Mouse (Mus musculus) testis, adult 2 months (tissue): ENCODE data around the gene Tec.

Experiments
- CTCF ChIP-seq: fragments of 200-500 bp; IDR thresholded peaks from 2 replicates; pipeline ENCODE4 v1.5.1; 2012; ENCODE audit warnings: low read depth, mild to moderate bottlenecking, inconsistent platforms, low read length, moderate library complexity; ENCODE audit not compliant: control insufficient read depth, insufficient read depth, insufficient replicate concordance
- POLR2A ChIP-seq: fragments of 200-500 bp; IDR thresholded peaks from 2 replicates; pipeline ENCODE4 v1.6.1; 2012; ENCODE audit warnings: low read depth, mild to moderate bottlenecking, inconsistent platforms, low read length, moderate library complexity; ENCODE audit not compliant: control insufficient read depth

- TF ChIP-seq CTCF (no peak), POLR2A (no peak)
These were observed 86.5 kb downstream of the Tec start for GRCm38 (mm10) chr5:72781776-72782175.
